Mouse (Mus musculus) small intestine, adult 2 months (tissue): Measurements from ENCODE around the gene Zfp316.

ENCODE experiments used
- CTCF ChIP-seq: fragments of 200-500 bp; IDR thresholded peaks from 2 replicates; pipeline ENCODE4 v1.5.1; 2012; ENCODE audit warnings: low read depth, mild to moderate bottlenecking, control low read depth, inconsistent platforms, low read length, moderate library complexity, mixed read lengths; ENCODE audit not compliant: insufficient replicate concordance, insufficient read length; ENCODE audit errors: extremely low read depth
- POLR2A ChIP-seq: fragments of 200-500 bp; IDR thresholded peaks from 2 replicates; pipeline ENCODE4 v1.6.1; 2012; ENCODE audit warnings: low read depth, mild to moderate bottlenecking, control low read depth, inconsistent platforms, low read length, moderate library complexity

- no peak for TF ChIP-seq CTCF
- TF ChIP-seq POLR2A: no peak
Measured at GRCm38 (mm10) chr5:143272540-143273330, 2.9 kb upstream of the Zfp316 start.
